Mouse (Mus musculus) CH12.LX (cell line): Measurements from ENCODE around the gene Lypd3. TPM values are rescaled to one million over a fixed set of nuclear protein-coding genes. Genes with fewer than 3 reads are reported as not detected.
"Not testable (repeated sequence)": the region's sequence is repeated elsewhere in the genome, so short reads cannot be mapped to it uniquely, and the experiment has no call there.

Experiments
- DNase-seq: peaks from one replicate; pipeline ENCODE4 v3.0.0-alpha.2; 2013; ENCODE audit errors: extremely low read depth
- H3K27ac ChIP-seq: 2 replicates; pipeline ENCODE4 v1.5.1; 2012; ENCODE audit warnings: low read depth, mild to moderate bottlenecking, control low read depth, moderate library complexity; ENCODE audit not compliant: insufficient read depth
- H3K27me3 ChIP-seq: replicated peaks from 2 replicates; pipeline ENCODE3; 2012; ENCODE audit warnings: inconsistent platforms
- H3K36me3 ChIP-seq, 2 experiments: replicated peaks in 1 of 2; 2 replicates each; pipeline versions ENCODE3 to v1.6.1; 2012; ENCODE audit warnings: inconsistent platforms in 1 of 2, low read length in 1 of 2, mild to moderate bottlenecking in 1 of 2, mixed read lengths in 1 of 2, moderate library complexity in 1 of 2; ENCODE audit not compliant: control insufficient read depth in 1 of 2, insufficient read depth in 1 of 2
- H3K4me1 ChIP-seq, 2 experiments: 2 replicates each; pipeline ENCODE4 v1.6.1; 2012; ENCODE audit warnings: inconsistent platforms in 1 of 2, moderate library complexity in 1 of 2; ENCODE audit not compliant: insufficient read depth in 2 of 2, control insufficient read depth in 1 of 2
- H3K4me2 ChIP-seq: 2 replicates; pipeline ENCODE4 v1.6.1; 2012; ENCODE audit warnings: low read depth, mild to moderate bottlenecking, control low read depth; ENCODE audit not compliant: poor library complexity, insufficient read depth, severe bottlenecking
- H3K4me3 ChIP-seq, 3 experiments: fragments of 150-350 bp in 1 of 3; sonication (generic) in 1 of 3; replicated peaks in 1 of 3; 2 replicates each; pipeline versions ENCODE3 to v1.5.1; 2011 to 2012; ENCODE audit warnings: low read depth in 2 of 3, low read length in 2 of 3, mild to moderate bottlenecking in 2 of 3, moderate library complexity in 2 of 3, control low read depth in 1 of 3, improper control_type of control experiment in 1 of 3, inconsistent platforms in 1 of 3, mixed read lengths in 1 of 3; ENCODE audit not compliant: poor library complexity in 1 of 3
- H3K79me2 ChIP-seq: replicated peaks from 2 replicates; pipeline ENCODE4 v1.6.1; 2012; ENCODE audit warnings: mild to moderate bottlenecking, moderate library complexity; ENCODE audit not compliant: control insufficient read depth, poor library complexity, insufficient read depth, severe bottlenecking; ENCODE audit errors: extremely low read depth
- H3K9ac ChIP-seq: 2 replicates; pipeline ENCODE4 v1.6.1; 2012; ENCODE audit warnings: low read depth, mild to moderate bottlenecking, control low read depth, moderate library complexity; ENCODE audit not compliant: insufficient read depth
- H3K9me3 ChIP-seq: replicated peaks from 2 replicates; pipeline ENCODE3; 2012; ENCODE audit warnings: low read length, inconsistent platforms, mixed read lengths
- BHLHE40 ChIP-seq: IDR thresholded peaks from 2 replicates; pipeline ENCODE4 v1.6.1; 2011; ENCODE audit warnings: mild to moderate bottlenecking, low read depth, low read length, improper control_type of control experiment
- CHD1 ChIP-seq: IDR thresholded peaks from 2 replicates; pipeline ENCODE4 v1.6.1; 2012; ENCODE audit warnings: low read depth, low read length, improper control_type of control experiment, inconsistent platforms
- E2F4 ChIP-seq: IDR thresholded peaks from 2 replicates; pipeline ENCODE4 v1.6.1; 2011; ENCODE audit warnings: low read depth, low read length, improper control_type of control experiment; ENCODE audit not compliant: insufficient replicate concordance
- ELF1 ChIP-seq: IDR thresholded peaks from 2 replicates; pipeline ENCODE4 v1.6.1; 2014; ENCODE audit warnings: low read depth, mild to moderate bottlenecking, inconsistent platforms, low read length, improper control_type of control experiment
- ETS1 ChIP-seq: conservative IDR thresholded peaks from 2 replicates; pipeline ENCODE4 v1.6.1; 2012; ENCODE audit warnings: low read depth, mild to moderate bottlenecking, inconsistent platforms, low read length, improper control_type of control experiment, moderate library complexity
- GABPA ChIP-seq: IDR thresholded peaks from 2 replicates; pipeline ENCODE4 v1.6.1; 2012; ENCODE audit warnings: low read depth, low read length, improper control_type of control experiment, inconsistent platforms; ENCODE audit not compliant: insufficient replicate concordance
- HCFC1 ChIP-seq: IDR thresholded peaks from 2 replicates; pipeline ENCODE4 v1.6.1; 2012; ENCODE audit warnings: low read depth, mild to moderate bottlenecking, inconsistent platforms, low read length, improper control_type of control experiment
- MAFK ChIP-seq: IDR thresholded peaks from 2 replicates; pipeline ENCODE4 v1.6.1; 2011; ENCODE audit warnings: low read length, improper control_type of control experiment; ENCODE audit not compliant: insufficient replicate concordance
- MAX ChIP-seq: IDR thresholded peaks from 2 replicates; pipeline ENCODE4 v1.6.1; 2011; ENCODE audit warnings: low read length, improper control_type of control experiment
- MAZ ChIP-seq: IDR thresholded peaks from 2 replicates; pipeline ENCODE4 v1.6.1; 2012; ENCODE audit warnings: low read depth, mild to moderate bottlenecking, inconsistent platforms, low read length, improper control_type of control experiment, moderate library complexity
- MXI1 ChIP-seq: IDR thresholded peaks from 2 replicates; pipeline ENCODE4 v1.6.1; 2011; ENCODE audit warnings: mild to moderate bottlenecking, low read depth, low read length, improper control_type of control experiment
- RAD21 ChIP-seq: IDR thresholded peaks from 2 replicates; pipeline ENCODE4 v1.6.1; 2011; ENCODE audit warnings: low read depth, mild to moderate bottlenecking, low read length, improper control_type of control experiment, moderate library complexity
- SIN3A ChIP-seq: IDR thresholded peaks from 2 replicates; pipeline ENCODE4 v1.6.1; 2012; ENCODE audit warnings: low read length, improper control_type of control experiment, inconsistent platforms
- SMC3 ChIP-seq: IDR thresholded peaks from 2 replicates; pipeline ENCODE4 v1.6.1; 2011; ENCODE audit warnings: low read depth, low read length, improper control_type of control experiment
- TCF12 ChIP-seq: IDR thresholded peaks from 2 replicates; pipeline ENCODE4 v1.6.1; 2014; ENCODE audit warnings: low read depth, mild to moderate bottlenecking, inconsistent platforms, low read length, improper control_type of control experiment
- UBTF ChIP-seq: IDR thresholded peaks from 2 replicates; pipeline ENCODE4 v1.6.1; 2012; ENCODE audit warnings: low read depth, mild to moderate bottlenecking, inconsistent platforms, low read length, improper control_type of control experiment, moderate library complexity
- USF1 ChIP-seq: IDR thresholded peaks from 2 replicates; pipeline ENCODE4 v1.6.1; 2014; ENCODE audit warnings: low read depth, mild to moderate bottlenecking, inconsistent platforms, low read length, improper control_type of control experiment
- ZC3H11A ChIP-seq: IDR thresholded peaks from 2 replicates; pipeline ENCODE4 v1.6.1; 2012; ENCODE audit warnings: low read depth, mild to moderate bottlenecking, inconsistent platforms, low read length, improper control_type of control experiment
- dilution Hi-C: fragments of 300-500 bp; cut with MboI; formaldehyde crosslinking; loops from 2 replicates; pipeline ENCODE4 v1.14.3; 2020; ENCODE audit warnings: low sequenced_read_pairs; ENCODE audit not compliant: extremely low pct_unique_long_range_greater_than_20kb, extremely low pct_ligation_motif_present
- in situ Hi-C: fragments of 300-500 bp; cut with MboI; formaldehyde crosslinking; loops from 3 replicates; pipeline ENCODE4 v1.14.3; 2019; ENCODE audit warnings: low sequenced_read_pairs, low pct_ligation_motif_present, low pct_unique_long_range_greater_than_20kb, mixed read lengths
- polyA plus RNA-seq: library from polyadenylated mRNA; unstranded; fragments of >175 nt; gene quantifications from 2 replicates; pipeline ENCODE4 v1.2.1, GENCODE M21; 2012; ENCODE audit warnings: low read depth; ENCODE audit not compliant: insufficient read length
- total RNA-seq, 2 experiments: library from RNA; depleted of rRNA; stranded (reverse); fragments of 300-350 nt in 1 of 2; fragments of >200 nt in 1 of 2; gene quantifications; 2 replicates each; pipeline ENCODE4 v1.2.3; 2012 to 2014

The Lypd3 gene
- total and polyA plus RNA-seq, 3 experiments: not detected

GRCm38 (mm10) chr7:24614816-24615215 lies 21.5 kb upstream of the Lypd3 start:
- peaks cover 4 to 31% of the 10 kb centered on the region in 2 experiments for H3K36me3 ChIP-seq
- dilution Hi-C loops (no loop called here), in situ Hi-C loops (no loop called here)
- no peak overlapping the region for H3K4me2 ChIP-seq
- no peaks in the 10 kb centered on the region for H3K27me3 ChIP-seq
- H3K4me3 ChIP-seq: no peak overlapping the region
- no peak overlapping the region for H3K9ac ChIP-seq
- no peak overlapping the region for H3K27ac ChIP-seq
- no peaks in the 10 kb centered on the region for H3K9me3 ChIP-seq
- H3K79me2 ChIP-seq: no peaks in the 10 kb centered on the region
- TF ChIP-seq SIN3A: no peak
- TF ChIP-seq MAZ: no peak
- TF ChIP-seq GABPA: no peak
- TF ChIP-seq, all 38 proteins: peak for 0
- H3K4me1 ChIP-seq: peaks cover 0 to 28% of the 10 kb centered on the region in 2 experiments; a peak in 3 of 4 replicates
- DNase-seq: no peak

- Histone ChIP-seq H3K36me3 (peaks cover 10 to 47% of the 10 kb centered on the region in 2 experiments), H3K27me3 (no peaks in the 10 kb centered on the region), H3K79me2 (no peaks in the 10 kb centered on the region), H3K4me2 (no peak overlapping the region), H3K4me3 (no peak overlapping the region), H3K27ac (no peak overlapping the region), H3K4me1 (peaks cover 0 to 17% of the 10 kb centered on the region in 2 experiments; a peak in 2 of 4 replicates), H3K9ac (no peak overlapping the region), H3K9me3 (peaks cover 9% of the 10 kb centered on the region)
- in situ Hi-C loops (no loop called here), dilution Hi-C loops (no loop called here)
- DNase-seq: no peak
- no peak for TF ChIP-seq USF1
- TF ChIP-seq ELF1: no peak
- no peak for TF ChIP-seq TCF12
- TF ChIP-seq MAFK: no peak
- no peak for TF ChIP-seq CHD1
- no peak for TF ChIP-seq MXI1
- TF ChIP-seq HCFC1: no peak
- no peak for TF ChIP-seq RAD21
- no peak for TF ChIP-seq SIN3A
- no peak for TF ChIP-seq UBTF
- no peak for TF ChIP-seq E2F4
- TF ChIP-seq ZC3H11A: no peak
- no peak for TF ChIP-seq MAZ
- no peak for TF ChIP-seq BHLHE40
- TF ChIP-seq ETS1: no peak
- TF ChIP-seq MAX: no peak
- TF ChIP-seq SMC3: no peak
Measured at GRCm38 (mm10) chr7:24617763-24618162, 18.6 kb upstream of the Lypd3 start.

GRCm38 (mm10) chr7:24618374-24618773 lies 18.0 kb upstream of the Lypd3 start:
- H3K9ac ChIP-seq, H3K4me3 ChIP-seq, H3K79me2 ChIP-seq, H3K27ac ChIP-seq, DNase-seq, dilution Hi-C loops, in situ Hi-C loops, H3K4me2 ChIP-seq, H3K27me3 ChIP-seq: not testable (repeated sequence)
- H3K36me3 ChIP-seq: peaks cover 10 to 49% of the 10 kb centered on the region in 2 experiments
- H3K4me1 ChIP-seq: peaks cover 0 to 17% of the 10 kb centered on the region in 2 experiments; a peak in 2 of 4 replicates
- H3K9me3 ChIP-seq: peaks cover 12% of the 10 kb centered on the region
